Mouse (Mus musculus): ENCODE measurements around the gene Arpc2. TPM values are rescaled to one million over a fixed set of nuclear protein-coding genes. Genes with fewer than 3 reads are reported as not detected.

The Arpc2 gene
- polyA plus RNA-seq, 1 experiment from 2014 or later, result 457 TPM

DNA sequence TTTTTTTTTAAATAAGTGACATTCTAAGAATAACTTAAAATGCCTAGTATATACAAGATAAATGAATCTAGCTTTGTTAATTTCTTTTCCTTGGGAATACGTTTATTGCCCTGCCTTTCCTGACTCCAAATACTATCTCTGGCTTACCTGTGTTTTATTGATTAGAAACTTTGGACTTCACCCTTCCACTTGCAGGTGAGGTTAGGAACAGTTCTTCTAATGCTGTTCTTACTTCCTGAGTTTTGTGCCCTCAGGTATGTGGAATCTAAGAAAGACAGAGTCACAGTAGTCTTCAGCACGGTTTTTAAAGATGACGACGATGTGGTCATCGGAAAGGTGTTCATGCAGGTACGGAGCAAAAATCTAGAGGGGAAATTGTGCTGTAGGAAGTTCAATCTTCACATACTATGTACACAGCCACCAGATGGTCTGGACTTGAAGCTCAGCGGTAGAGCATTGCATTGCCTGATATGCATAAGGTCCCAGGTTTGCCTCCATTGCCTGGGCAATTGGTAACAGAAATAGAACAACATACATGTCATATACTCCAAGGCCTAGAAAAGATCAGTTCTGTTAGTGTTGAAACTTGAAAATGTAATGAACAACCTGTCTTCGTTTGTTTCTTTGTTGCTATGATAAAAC lies 19.9 kb downstream of the Arpc2 start:
- ATAC-seq (ENCODE audit: low FRiP score, low TSS enrichment), result no peak
- H3K36me3 ChIP-seq (ENCODE audit: insufficient read depth, low read length), result peaks cover 69% of the 10 kb centered on the region
- WGBS, result 97% methylated on average over 8 of the region's 8 CpGs

GRCm38 (mm10) chr1:74256782-74257181 lies 20.9 kb downstream of the Arpc2 start:
- WGBS, result 86% methylated on average over 4 of the region's 4 CpGs
- H3K27me3 ChIP-seq (ENCODE audit: insufficient read depth, low read length), result no peaks in the 10 kb centered on the region
- no peaks in the 10 kb centered on the region for H3K9me3 ChIP-seq (ENCODE audit: low read length)
- no peak overlapping the region for H3K4me2 ChIP-seq (replicated peaks; ENCODE audit: low read depth, low read length)
- H3K4me1 ChIP-seq (ENCODE audit: insufficient read depth, low read length), result no peaks in the 10 kb centered on the region
- H3K4me3 ChIP-seq (ENCODE audit: low read length), result no peak overlapping the region
- ATAC-seq (ENCODE audit: low FRiP score, low TSS enrichment), result no peak
- peaks cover 63% of the 10 kb centered on the region for H3K36me3 ChIP-seq (ENCODE audit: insufficient read depth, low read length)
- no peak overlapping the region for H3K27ac ChIP-seq (ENCODE audit: low read length)
- no peak overlapping the region for H3K9ac ChIP-seq (replicated peaks; ENCODE audit: low read length)

More for the DNA sequence above, 19.9 kb downstream of the Arpc2 start:
- no peak overlapping the region for H3K4me3 ChIP-seq (ENCODE audit: low read length)
- H3K27me3 ChIP-seq (ENCODE audit: insufficient read depth, low read length), result no peaks in the 10 kb centered on the region
- no peak overlapping the region for H3K9ac ChIP-seq (replicated peaks; ENCODE audit: low read length)
- H3K27ac ChIP-seq (ENCODE audit: low read length), result no peak overlapping the region
- H3K4me1 ChIP-seq (ENCODE audit: insufficient read depth, low read length), result no peaks in the 10 kb centered on the region
- H3K9me3 ChIP-seq (ENCODE audit: low read length), result no peaks in the 10 kb centered on the region
- no peak overlapping the region for H3K4me2 ChIP-seq (replicated peaks; ENCODE audit: low read depth, low read length)

GRCm38 (mm10) chr1:74262510-74262909 lies 26.6 kb downstream of the Arpc2 start:
- H3K4me3 ChIP-seq (ENCODE audit: low read length), result no peak overlapping the region
- no peaks in the 10 kb centered on the region for H3K27me3 ChIP-seq (ENCODE audit: insufficient read depth, low read length)
- WGBS, result 77% methylated on average over 6 of the region's 6 CpGs
- H3K9ac ChIP-seq (replicated peaks; ENCODE audit: low read length), result no peak overlapping the region
- no peaks in the 10 kb centered on the region for H3K9me3 ChIP-seq (ENCODE audit: low read length)
- no peak for ATAC-seq (ENCODE audit: low FRiP score, low TSS enrichment)
- H3K4me2 ChIP-seq (replicated peaks; ENCODE audit: low read depth, low read length), result no peak overlapping the region
- H3K4me1 ChIP-seq (ENCODE audit: insufficient read depth, low read length), result no peaks in the 10 kb centered on the region
- H3K36me3 ChIP-seq (ENCODE audit: insufficient read depth, low read length), result peaks cover 73% of the 10 kb centered on the region
- H3K27ac ChIP-seq (ENCODE audit: low read length), result no peak overlapping the region

- ATAC-seq (ENCODE audit: low FRiP score, low TSS enrichment), result no peak
- H3K27me3 ChIP-seq (ENCODE audit: insufficient read depth, low read length), result no peaks in the 10 kb centered on the region
- peaks cover 50% of the 10 kb centered on the region for H3K36me3 ChIP-seq (ENCODE audit: insufficient read depth, low read length)
- no peak overlapping the region for H3K27ac ChIP-seq (ENCODE audit: low read length)
- H3K9ac ChIP-seq (replicated peaks; ENCODE audit: low read length), result no peak overlapping the region
- no peak overlapping the region for H3K4me2 ChIP-seq (replicated peaks; ENCODE audit: low read depth, low read length)
- no peaks in the 10 kb centered on the region for H3K9me3 ChIP-seq (ENCODE audit: low read length)
- H3K4me3 ChIP-seq (ENCODE audit: low read length), result no peak overlapping the region
- WGBS, result 87% methylated on average over 8 of the region's 8 CpGs
- no peaks in the 10 kb centered on the region; the same call in 1 of the 2 replicates for H3K4me1 ChIP-seq (ENCODE audit: insufficient read depth, low read length)
Measured at GRCm38 (mm10) chr1:74268750-74269149, 32.9 kb downstream of the Arpc2 start.

DNA sequence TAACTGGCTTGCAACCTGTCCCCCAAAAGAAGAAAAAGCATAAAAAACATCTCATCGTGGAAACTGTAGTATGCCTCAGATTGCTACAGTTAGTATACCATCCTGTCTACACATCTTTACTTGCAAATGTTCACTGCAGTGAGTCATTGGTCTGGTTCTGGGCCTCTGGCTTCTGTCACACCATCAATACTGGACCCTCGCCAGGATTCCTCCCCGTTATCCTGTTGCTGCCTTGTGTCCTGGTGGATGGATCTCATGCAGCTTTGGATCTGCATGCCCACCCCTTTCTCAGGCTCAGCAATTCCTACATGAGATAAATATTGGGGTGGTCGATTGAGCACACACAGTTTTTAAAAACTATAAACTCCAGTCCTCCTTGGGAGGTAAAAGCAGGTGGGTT lies 35.8 kb downstream of the Arpc2 start:
- Histone ChIP-seq H3K4me1 (ENCODE audit: insufficient read depth, low read length) (peaks cover 13% of the 10 kb centered on the region), H3K27me3 (ENCODE audit: insufficient read depth, low read length) (no peaks in the 10 kb centered on the region), H3K9me3 (ENCODE audit: low read length) (no peaks in the 10 kb centered on the region), H3K27ac (ENCODE audit: low read length) (no peak overlapping the region), H3K4me2 (replicated peaks; ENCODE audit: low read depth, low read length) (no peak overlapping the region), H3K36me3 (ENCODE audit: insufficient read depth, low read length) (peaks cover 21% of the 10 kb centered on the region), H3K9ac (replicated peaks; ENCODE audit: low read length) (no peak overlapping the region), H3K4me3 (ENCODE audit: low read length) (no peak overlapping the region)
- WGBS, result 76% methylated on average over 4 of the region's 4 CpGs
- ATAC-seq (ENCODE audit: low FRiP score, low TSS enrichment), result no peak

DNA sequence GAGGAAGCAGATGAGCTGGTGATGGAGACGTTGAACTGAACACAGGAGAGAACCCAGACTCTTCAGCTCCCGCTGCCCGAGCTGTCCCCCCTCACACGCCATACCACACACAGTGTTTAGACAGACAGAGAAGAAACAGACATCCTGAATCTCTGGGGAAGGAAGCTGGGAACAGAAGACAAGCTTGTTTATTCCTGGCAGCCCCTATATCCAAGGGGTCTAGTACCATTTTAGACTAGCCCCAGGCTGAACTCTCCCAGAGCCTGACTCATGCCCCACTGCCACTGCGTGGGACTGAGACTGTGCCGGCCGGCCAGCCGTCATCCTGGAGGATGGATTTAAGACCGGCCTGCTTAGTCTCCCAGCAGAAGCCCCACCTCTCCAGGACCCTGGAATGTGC lies 39.1 kb downstream of the Arpc2 start:
- Histone ChIP-seq H3K27ac (ENCODE audit: low read length) (0 out of 2 replicates have a peak overlapping the region, but pooled peaks have one; percentile 25), H3K4me1 (ENCODE audit: insufficient read depth, low read length) (peaks cover 34% of the 10 kb centered on the region), H3K27me3 (ENCODE audit: insufficient read depth, low read length) (no peaks in the 10 kb centered on the region), H3K4me2 (replicated peaks; ENCODE audit: low read depth, low read length) (0 out of 2 replicates have a peak overlapping the region, but pooled peaks have one; percentile 5), H3K4me3 (ENCODE audit: low read length) (no peak overlapping the region), H3K36me3 (ENCODE audit: insufficient read depth, low read length) (peaks cover 17% of the 10 kb centered on the region), H3K9me3 (ENCODE audit: low read length) (no peaks in the 10 kb centered on the region), H3K9ac (replicated peaks; ENCODE audit: low read length) (peak overlapping the region; percentile 20; the same call in 1 of the 2 replicates)
- WGBS, result 10% methylated on average over 9 of the region's 9 CpGs
- peak; percentile 58; the same call in 1 of the 2 replicates for ATAC-seq (ENCODE audit: low FRiP score, low TSS enrichment)

DNA sequence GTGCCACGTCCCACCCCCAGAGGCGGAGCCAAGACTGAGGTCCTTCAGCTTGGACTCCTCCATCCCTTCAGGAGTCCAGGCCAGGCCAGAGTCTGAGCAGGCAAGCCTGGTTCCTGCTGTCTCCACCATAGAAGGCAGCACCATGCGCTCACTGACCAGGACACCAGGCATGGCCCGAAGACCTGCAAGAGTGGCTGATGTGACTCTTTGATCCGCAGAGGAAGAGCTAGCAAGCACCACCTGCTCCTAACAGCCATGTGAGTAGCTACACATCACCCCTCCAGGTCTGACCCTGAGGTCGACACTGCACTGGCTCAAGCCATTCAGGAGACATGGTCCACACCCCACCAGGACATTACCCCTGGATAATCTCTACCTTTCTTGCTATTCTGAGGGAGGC lies 41.2 kb downstream of the Arpc2 start:
- H3K27me3 ChIP-seq (ENCODE audit: insufficient read depth, low read length), result no peaks in the 10 kb centered on the region
- H3K9me3 ChIP-seq (ENCODE audit: low read length), result no peaks in the 10 kb centered on the region
- H3K4me3 ChIP-seq (ENCODE audit: low read length), result no peak overlapping the region
- no peak for ATAC-seq (ENCODE audit: low FRiP score, low TSS enrichment)
- 58% methylated on average over 6 of the region's 6 CpGs for WGBS
- H3K4me1 ChIP-seq (ENCODE audit: insufficient read depth, low read length), result peaks cover 34% of the 10 kb centered on the region
- H3K36me3 ChIP-seq (ENCODE audit: insufficient read depth, low read length), result peaks cover 37% of the 10 kb centered on the region
- no peak overlapping the region for H3K4me2 ChIP-seq (replicated peaks; ENCODE audit: low read depth, low read length)
- no peak overlapping the region for H3K9ac ChIP-seq (replicated peaks; ENCODE audit: low read length)
- no peak overlapping the region for H3K27ac ChIP-seq (ENCODE audit: low read length)

- H3K36me3 ChIP-seq (ENCODE audit: insufficient read depth, low read length), result peaks cover 47% of the 10 kb centered on the region
- no peak overlapping the region; the same call in 1 of the 2 replicates for H3K27ac ChIP-seq (ENCODE audit: low read length)
- no peak overlapping the region for H3K9ac ChIP-seq (replicated peaks; ENCODE audit: low read length)
- no peak overlapping the region for H3K4me3 ChIP-seq (ENCODE audit: low read length)
- peaks cover 39% of the 10 kb centered on the region for H3K4me1 ChIP-seq (ENCODE audit: insufficient read depth, low read length)
- no peaks in the 10 kb centered on the region for H3K27me3 ChIP-seq (ENCODE audit: insufficient read depth, low read length)
- no peak overlapping the region for H3K4me2 ChIP-seq (replicated peaks; ENCODE audit: low read depth, low read length)
- 27% methylated on average over 8 of the region's 8 CpGs for WGBS
- peak; percentile 49 for ATAC-seq (ENCODE audit: low FRiP score, low TSS enrichment)
- H3K9me3 ChIP-seq (ENCODE audit: low read length), result no peaks in the 10 kb centered on the region
Measured at GRCm38 (mm10) chr1:74277883-74278537, 42.1 kb downstream of the Arpc2 start.

DNA sequence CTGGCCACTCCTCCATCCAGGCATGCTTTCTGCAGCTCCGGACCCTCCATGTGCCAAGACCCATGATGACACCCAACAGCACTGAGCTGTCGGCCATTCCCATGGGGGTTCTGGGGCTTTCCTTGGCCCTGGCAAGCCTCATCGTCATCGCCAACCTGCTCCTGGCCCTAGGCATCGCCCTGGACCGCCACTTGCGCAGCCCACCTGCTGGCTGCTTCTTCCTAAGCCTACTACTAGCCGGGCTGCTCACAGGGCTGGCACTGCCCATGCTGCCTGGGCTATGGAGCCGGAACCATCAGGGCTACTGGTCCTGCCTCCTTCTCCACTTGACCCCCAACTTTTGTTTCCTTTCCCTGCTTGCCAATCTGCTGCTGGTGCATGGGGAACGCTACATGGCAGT lies 42.7 kb downstream of the Arpc2 start, which contains the start of gene Gpbar1:
Gene Gpbar1, plus strand, starts transcription at position 13 of the 400 bp plus-strand sequence.
- no peak within 1 kb of the TSS for H3K4me3 ChIP-seq (ENCODE audit: low read length)
- peaks cover 44% of the 10 kb centered on the region for H3K4me1 ChIP-seq (ENCODE audit: insufficient read depth, low read length)
- no peak for ATAC-seq (ENCODE audit: low FRiP score, low TSS enrichment)
- no peaks in the 10 kb centered on the region for H3K27me3 ChIP-seq (ENCODE audit: insufficient read depth, low read length)
- H3K9ac ChIP-seq (replicated peaks; ENCODE audit: low read length), result no peak within 1 kb of the TSS
- no peak within 1 kb of the TSS; the same call in 1 of the 2 replicates for H3K27ac ChIP-seq (ENCODE audit: low read length)
- H3K9me3 ChIP-seq (ENCODE audit: low read length), result no peaks in the 10 kb centered on the region
- H3K4me2 ChIP-seq (replicated peaks; ENCODE audit: low read depth, low read length), result no peak within 1 kb of the TSS
- peaks cover 50% of the 10 kb centered on the region for H3K36me3 ChIP-seq (ENCODE audit: insufficient read depth, low read length)
- 88% methylated on average over 10 of the region's 10 CpGs for WGBS

GRCm38 (mm10) chr1:74278988-74279387 lies 43.1 kb downstream of the Arpc2 start:
- H3K27ac ChIP-seq (ENCODE audit: low read length), result no peak overlapping the region
- no peak for ATAC-seq (ENCODE audit: low FRiP score, low TSS enrichment)
- no peak overlapping the region for H3K4me2 ChIP-seq (replicated peaks; ENCODE audit: low read depth, low read length)
- no peak overlapping the region for H3K4me3 ChIP-seq (ENCODE audit: low read length)
- H3K36me3 ChIP-seq (ENCODE audit: insufficient read depth, low read length), result peaks cover 50% of the 10 kb centered on the region
- no peaks in the 10 kb centered on the region for H3K9me3 ChIP-seq (ENCODE audit: low read length)
- no peaks in the 10 kb centered on the region for H3K27me3 ChIP-seq (ENCODE audit: insufficient read depth, low read length)
- no peak overlapping the region for H3K9ac ChIP-seq (replicated peaks; ENCODE audit: low read length)
- peaks cover 48% of the 10 kb centered on the region for H3K4me1 ChIP-seq (ENCODE audit: insufficient read depth, low read length)
- WGBS, result 81% methylated on average over 11 of the region's 11 CpGs
